In genomic region chr6:115411477-115411876, GRCm38 (mm10) we compare ENCODE assay signal across 20 mouse cellular contexts. TPM values are rescaled to one million over a fixed set of nuclear protein-coding genes. Genes with fewer than 3 reads are reported as not detected.
DNase-seq lines count a peak whose midpoint lies in the region; ATAC-seq and TF ChIP-seq lines count a peak whose summit lies in the region.
"Had no signal": no experiment of that assay in that cellular context is flagged by ENCODE, and none has a peak within 500 bp of the region (broad histone marks: within the 10 kb centered on the region; RNA-seq: fewer than 3 reads in every experiment).

No protein-coding gene starts in this region.

- H3K4me3 ChIP-seq in forebrain, embryonic 14.5 days (ENCODE audit: low read depth, low read length), result no peak overlapping the region
- H3K4me3 ChIP-seq in forebrain, embryonic 15.5 days, result no peak overlapping the region
- no peak overlapping the region for H3K4me3 ChIP-seq in lung, embryonic 16.5 days (ENCODE audit: low read length)
- H3K4me3 ChIP-seq in lung, adult 2 months (replicated peaks; ENCODE audit: extremely low read depth, low read depth, low read length), result no peak overlapping the region
- no peak overlapping the region for H3K4me3 ChIP-seq in MEL (ENCODE audit: control insufficient read depth in 1 of 2, insufficient read depth in 1 of 2, low read depth in 2 of 2, low read length in 2 of 2)
- H3K4me3 ChIP-seq in brown adipose tissue, adult 24 weeks (ENCODE audit: insufficient read depth, low read depth, low read length), result no peak overlapping the region
- H3K4me3 ChIP-seq: embryonic facial prominence, embryonic 12.5 days; hindbrain, embryonic 15.5 days; layer of hippocampus, adult 2 months; midbrain, embryonic 12.5 days; myocyte; neural tube, embryonic 15.5 days had no signal

- H3K9me3 ChIP-seq in forebrain, embryonic 14.5 days (replicated peaks; ENCODE audit: control insufficient read depth, low read length), result no peaks in the 10 kb centered on the region
- no peaks in the 10 kb centered on the region for H3K9me3 ChIP-seq in forebrain, embryonic 15.5 days
- H3K9me3 ChIP-seq in lung, embryonic 16.5 days (ENCODE audit: control insufficient read depth, low read length), result no peaks in the 10 kb centered on the region
- no peaks in the 10 kb centered on the region for H3K9me3 ChIP-seq in MEL (replicated peaks; ENCODE audit: insufficient read depth, low read length)
- H3K9me3 ChIP-seq: embryonic facial prominence, embryonic 12.5 days; hindbrain, embryonic 15.5 days; midbrain, embryonic 12.5 days; neural tube, embryonic 15.5 days had no signal

- H3K27me3 ChIP-seq in forebrain, embryonic 14.5 days (replicated peaks; ENCODE audit: control insufficient read depth, insufficient read depth, low read length), result no peaks in the 10 kb centered on the region
- no peaks in the 10 kb centered on the region for H3K27me3 ChIP-seq in forebrain, embryonic 15.5 days
- no peaks in the 10 kb centered on the region for H3K27me3 ChIP-seq in lung, embryonic 16.5 days (ENCODE audit: control insufficient read depth, insufficient read depth, low read depth, low read length)
- H3K27me3 ChIP-seq in MEL (ENCODE audit: control insufficient read depth in 1 of 2, insufficient read depth in 2 of 2, low read length in 2 of 2), result peaks cover 0 to 3% of the 10 kb centered on the region in 2 experiments; a peak in 2 of 4 replicates
- H3K27me3 ChIP-seq: embryonic facial prominence, embryonic 12.5 days; hindbrain, embryonic 15.5 days; midbrain, embryonic 12.5 days; neural tube, embryonic 15.5 days had no signal

- TF ChIP-seq EP300 in MEL (IDR thresholded peaks at IDR 0.05; ENCODE audit: low read depth in 1 of 2, low read length in 2 of 2), result no peak

- no peak for TF ChIP-seq CTCF in lung, adult 2 months (IDR thresholded peaks at IDR 0.05; ENCODE audit: insufficient read depth, low read length)
- no peak for TF ChIP-seq CTCF in MEL (IDR thresholded peaks at IDR 0.05 in 2 of 3, conservative IDR thresholded peaks at IDR 0.05 in 1 of 3; ENCODE audit: control insufficient read depth in 1 of 3, insufficient read depth in 1 of 3, low read depth in 2 of 3, low read length in 3 of 3, poor library complexity in 1 of 3, severe bottlenecking in 1 of 3)

- H3K4me1 ChIP-seq in forebrain, embryonic 14.5 days (ENCODE audit: control insufficient read depth, insufficient read depth, low read length), result no peaks in the 10 kb centered on the region
- H3K4me1 ChIP-seq in forebrain, embryonic 15.5 days, result 0 out of 2 replicates have a peak, but pooled peaks cover 6% of the 10 kb centered on the region
- no peaks in the 10 kb centered on the region for H3K4me1 ChIP-seq in lung, embryonic 16.5 days (replicated peaks; ENCODE audit: control insufficient read depth, insufficient read depth, low read length)
- no peaks in the 10 kb centered on the region for H3K4me1 ChIP-seq in lung, adult 2 months (ENCODE audit: control insufficient read depth, insufficient read depth, low read length)
- H3K4me1 ChIP-seq in MEL (ENCODE audit: control insufficient read depth in 1 of 2, insufficient read depth in 2 of 2, low read length in 2 of 2), result peaks cover 0 to 3% of the 10 kb centered on the region in 2 experiments; a peak in 2 of 4 replicates
- H3K4me1 ChIP-seq in brown adipose tissue, adult 24 weeks (ENCODE audit: control insufficient read depth, insufficient read depth, insufficient read length, low read length), result peaks cover 19% of the 10 kb centered on the region
- H3K4me1 ChIP-seq: embryonic facial prominence, embryonic 12.5 days; hindbrain, embryonic 15.5 days; midbrain, embryonic 12.5 days; neural tube, embryonic 15.5 days had no signal

- H3K36me3 ChIP-seq in forebrain, embryonic 14.5 days (ENCODE audit: control insufficient read depth, insufficient read depth, low read length), result no peaks in the 10 kb centered on the region
- H3K36me3 ChIP-seq in forebrain, embryonic 15.5 days, result no peaks in the 10 kb centered on the region
- no peaks in the 10 kb centered on the region for H3K36me3 ChIP-seq in lung, embryonic 16.5 days (ENCODE audit: control insufficient read depth, insufficient read depth, low read length)
- peaks cover 0 to 10% of the 10 kb centered on the region in 2 experiments; a peak in 2 of 4 replicates for H3K36me3 ChIP-seq in MEL (ENCODE audit: control insufficient read depth in 1 of 2, insufficient read depth in 2 of 2, low read length in 2 of 2)
- H3K36me3 ChIP-seq: embryonic facial prominence, embryonic 12.5 days; hindbrain, embryonic 15.5 days; midbrain, embryonic 12.5 days; neural tube, embryonic 15.5 days had no signal

- no peaks in the 10 kb centered on the region for H3K79me2 ChIP-seq in MEL (ENCODE audit: control insufficient read depth, insufficient read depth, low read length, poor library complexity)

- no peak overlapping the region for H3K27ac ChIP-seq in forebrain, embryonic 14.5 days (ENCODE audit: low read depth, low read length)
- H3K27ac ChIP-seq in forebrain, embryonic 15.5 days (replicated peaks), result no peak overlapping the region
- H3K27ac ChIP-seq in lung, embryonic 16.5 days (ENCODE audit: low read length), result peak overlapping the region; percentile 48; the same call in 1 of the 2 replicates
- no peak overlapping the region for H3K27ac ChIP-seq in MEL (ENCODE audit: control insufficient read depth, low read depth, low read length)
- peak overlapping the region; percentile 17; the same call in 1 of the 2 replicates for H3K27ac ChIP-seq in brown adipose tissue, adult 24 weeks (replicated peaks; ENCODE audit: low read depth, low read length)
- H3K27ac ChIP-seq: embryonic facial prominence, embryonic 12.5 days; hindbrain, embryonic 15.5 days; kidney, postnatal 0 days; layer of hippocampus, adult 2 months; midbrain, embryonic 12.5 days; neural tube, embryonic 15.5 days had no signal

- no peak for TF ChIP-seq RAD21 in MEL (IDR thresholded peaks at IDR 0.05; ENCODE audit: low read depth, low read length)

- TF ChIP-seq POLR2A in lung, adult 2 months (IDR thresholded peaks at IDR 0.05; ENCODE audit: borderline replicate concordance, extremely low read depth, low read depth, low read length), result no peak
- TF ChIP-seq POLR2A in MEL (IDR thresholded peaks at IDR 0.05; ENCODE audit: control insufficient read depth in 1 of 2, insufficient read depth in 1 of 2, low read depth in 1 of 2, low read length in 2 of 2, poor library complexity in 1 of 2), result no peak

- ATAC-seq in forebrain, embryonic 14.5 days, result no peak
- no peak for ATAC-seq in forebrain, embryonic 15.5 days (replicated peaks)
- ATAC-seq in lung, embryonic 16.5 days (ENCODE audit: low read depth), result peak; percentile 80
- ATAC-seq in megakaryocyte, adult 5-6 weeks (ENCODE audit: poor library complexity, severe bottlenecking), result no peak
- ATAC-seq: intestine, postnatal 0 days; liver, postnatal 0 days had no signal

- H3K4me2 ChIP-seq in forebrain, embryonic 14.5 days (ENCODE audit: low read length), result no peak overlapping the region
- no peak overlapping the region for H3K4me2 ChIP-seq in forebrain, embryonic 15.5 days (replicated peaks)
- no peak overlapping the region for H3K4me2 ChIP-seq in lung, embryonic 16.5 days (ENCODE audit: low read depth, low read length)
- H3K4me2 ChIP-seq: embryonic facial prominence, embryonic 12.5 days; hindbrain, embryonic 15.5 days; midbrain, embryonic 12.5 days; neural tube, embryonic 15.5 days had no signal

- peak; percentile 59 for DNase-seq in forebrain, embryonic 14.5 days (ENCODE audit: low spot score)
- DNase-seq in lung, adult 2 months, result no peak
- DNase-seq in MEL (ENCODE audit: low read depth, low spot score), result peak; percentile 67
- no peak for DNase-seq in T-cell, adult 2 months (ENCODE audit: low spot score)
- DNase-seq: cerebellum, adult 18-20 months; liver; liver, postnatal 0 days; thymus, adult 18-20 months had no signal

- 14% methylated on average over 1 of the region's 1 CpGs for WGBS in forebrain, embryonic 14.5 days
- 16% methylated on average over 1 of the region's 1 CpGs for whole genome bisulfite sequencing in forebrain, embryonic 15.5 days
- 21% methylated on average over 1 of the region's 1 CpGs for WGBS in lung, embryonic 16.5 days
- 39% methylated on average over 1 of the region's 1 CpGs for WGBS in lung, adult 2 months

- H3K9ac ChIP-seq in forebrain, embryonic 14.5 days (ENCODE audit: low read length), result no peak overlapping the region
- H3K9ac ChIP-seq in forebrain, embryonic 15.5 days (replicated peaks), result no peak overlapping the region
- H3K9ac ChIP-seq in lung, embryonic 16.5 days (ENCODE audit: low read length), result no peak overlapping the region
- H3K9ac ChIP-seq in MEL (ENCODE audit: control insufficient read depth, low read depth, low read length, poor library complexity, severe bottlenecking), result no peak overlapping the region
- H3K9ac ChIP-seq: embryonic facial prominence, embryonic 12.5 days; hindbrain, embryonic 15.5 days; liver, postnatal 0 days; midbrain, embryonic 12.5 days; neural tube, embryonic 15.5 days had no signal

TF ChIP-seq in MEL, 35 proteins besides CTCF, POLR2A, EP300 and RAD21 (continues in another document):
- TF ChIP-seq GABPA (IDR thresholded peaks at IDR 0.05; ENCODE audit: low read depth, low read length) (no peak), ELF1 (IDR thresholded peaks at IDR 0.05; ENCODE audit: low read depth, low read length) (no peak), NELFE (IDR thresholded peaks at IDR 0.05; ENCODE audit: low read depth, low read length) (no peak), TBP (IDR thresholded peaks at IDR 0.05; ENCODE audit: low read depth, low read length) (no peak), MEF2A (IDR thresholded peaks at IDR 0.05; ENCODE audit: extremely low read depth, insufficient replicate concordance, low read depth, low read length, poor library complexity, severe bottlenecking) (no peak), GATA1 (IDR thresholded peaks at IDR 0.05; ENCODE audit: low read depth, low read length) (peak; percentile 39; the same call in 1 of the 2 replicates), ETS1 (IDR thresholded peaks at IDR 0.05; ENCODE audit: low read depth, low read length) (no peak), TAL1 (IDR thresholded peaks at IDR 0.05; ENCODE audit: low read length) (0 out of 2 replicates have a peak, but pooled peaks have one; percentile 4), POLR2AphosphoS5 (IDR thresholded peaks at IDR 0.05; ENCODE audit: borderline replicate concordance, low read depth, low read length) (no peak)

RNA-seq across cellular contexts. Expression of gene Pparg, which starts 50.7 kb away (rescaled TPM):
- polyA plus RNA-seq in forebrain, embryonic 14.5 days (2014; fragmentation: Nextera tagmentation; extraction: Ambion mirVana), result 0.16 TPM in 1 of 2 replicates, not detected in the other
- polyA plus RNA-seq in forebrain, embryonic 15.5 days (2015; fragmentation: Nextera tagmentation; extraction: Ambion mirVana), result 0.20 TPM in 1 of 2 replicates, not detected in the other
- 5.4 and 5.5 TPM in 2 replicates for polyA plus RNA-seq in lung, embryonic 16.5 days (2015; fragmentation: Nextera tagmentation; extraction: Ambion mirVana)
- polyA plus RNA-seq in lung, adult 2 months (2012; rRNA removed), result 11.7 and 13.7 TPM in 2 replicates
- total RNA-seq in MEL (2012; rRNA removed), result 0.08 TPM in 1 of 2 replicates, not detected in the other
- under 1 TPM in 1 of 2 experiments, not detected in 1; 0.15 TPM for polyA plus RNA-seq in MEL (2012; ENCODE audit: insufficient read depth in 1 of 2, insufficient read length in 2 of 2, low read depth in 1 of 2, low replicate concordance in 2 of 2, missing spikeins in 1 of 2)
- polyA plus RNA-seq in brown adipose tissue, adult 24 weeks (2012; ENCODE audit: insufficient read depth, insufficient read length, missing spikeins), result 257 and 391 TPM in 2 replicates
- total RNA-seq in megakaryocyte, adult 5-6 weeks (2015), result 2.8 and 6.5 TPM in 2 replicates
- total RNA-seq in megakaryocyte, adult 5-6 weeks (2017), result 2.0 and 2.7 TPM in 2 replicates

Comparison
In these comparisons a context has a peak if more than half of its experiments do, and no peak if none do; other contexts are left out.
1. DNase-seq: peak in forebrain, embryonic 14.5 days (single experiment) and MEL (single experiment); none in lung, adult 2 months (single experiment) and T-cell, adult 2 months (single experiment).
2. H3K27ac ChIP-seq: peak in lung, embryonic 16.5 days (single experiment) and brown adipose tissue, adult 24 weeks (single experiment); none in forebrain, embryonic 14.5 days (single experiment), forebrain, embryonic 15.5 days (single experiment) and MEL (single experiment).
3. RNA of gene Pparg, which starts 50.7 kb away (polyA plus RNA-seq): 257 to 391 TPM in brown adipose tissue, adult 24 weeks; 11.7 to 13.7 TPM in lung, adult 2 months, 5.4 to 5.5 TPM in lung, embryonic 16.5 days, 0.15 TPM in MEL, 0.20 TPM in forebrain, embryonic 15.5 days and 0.16 TPM in forebrain, embryonic 14.5 days; every median in the first group is over 10 times any median in the second.